Mouse (Mus musculus) cerebral cortex, adult 2 months (tissue): Measurements from ENCODE around the gene Rai14.

Experiments used
- WGBS: fragments of 180-500 bp; shearing (Covaris S2); methylation state at CpG from one replicate; pipeline ENCODE4 v1.1.7; 2018; 5-methylcytosine and 5-hydroxymethylcytosine counted together

Gene Rai14

GRCm38 (mm10) chr15:10714409-10715138 lies at the start of gene Rai14:
Gene Rai14 (minus strand): TSS chr15:10714624.
- under 1% methylated on average over 54 of the region's 68 CpGs for WGBS

- WGBS: 88% methylated on average over 6 of the region's 6 CpGs
These were observed 47.0 kb upstream of the Rai14 start for GRCm38 (mm10) chr15:10761441-10761840.

GRCm38 (mm10) chr15:10760006-10760405 lies 45.6 kb upstream of the Rai14 start:
- whole genome bisulfite sequencing: 89% methylated on average over 12 of the region's 12 CpGs

GRCm38 (mm10) chr15:10759440-10759839 lies 45.0 kb upstream of the Rai14 start:
- WGBS: 94% methylated on average over 4 of the region's 4 CpGs

- 65% methylated on average over 2 of the region's 2 CpGs for WGBS
These were observed 36.7 kb upstream of the Rai14 start for GRCm38 (mm10) chr15:10751141-10751540.

GRCm38 (mm10) chr15:10750339-10750738 lies 35.9 kb upstream of the Rai14 start:
- 36% methylated on average over 2 of the region's 2 CpGs for WGBS

GRCm38 (mm10) chr15:10749678-10750077 lies 35.3 kb upstream of the Rai14 start:
- 54% methylated on average over 4 of the region's 4 CpGs for WGBS

GRCm38 (mm10) chr15:10747638-10748037 lies 33.2 kb upstream of the Rai14 start:
- WGBS: 38% methylated on average over 8 of the region's 8 CpGs

GRCm38 (mm10) chr15:10747226-10747625 lies 32.8 kb upstream of the Rai14 start:
- WGBS: 43% methylated on average over 4 of the region's 4 CpGs

- 74% methylated on average over 4 of the region's 4 CpGs for WGBS
These were observed 32.1 kb upstream of the Rai14 start for GRCm38 (mm10) chr15:10746303-10747051.

GRCm38 (mm10) chr15:10742441-10742840 lies 28.0 kb upstream of the Rai14 start:
- 71% methylated on average over 6 of the region's 6 CpGs for WGBS

- 46% methylated on average over 1 of the region's 1 CpGs for WGBS
These were observed 24.9 kb upstream of the Rai14 start for GRCm38 (mm10) chr15:10739279-10739678.

- 78% methylated on average over 6 of the region's 6 CpGs for WGBS
These were observed 24.1 kb upstream of the Rai14 start for GRCm38 (mm10) chr15:10738354-10739142.

GRCm38 (mm10) chr15:10735948-10736347 lies 21.5 kb upstream of the Rai14 start:
- WGBS: 91% methylated on average over 4 of the region's 4 CpGs

GRCm38 (mm10) chr15:10735216-10735615 lies 20.8 kb upstream of the Rai14 start:
- WGBS: 92% methylated on average over 8 of the region's 8 CpGs

- WGBS: 82% methylated on average over 3 of the region's 3 CpGs
These were observed 17.0 kb upstream of the Rai14 start for GRCm38 (mm10) chr15:10731398-10731797.

- WGBS: 84% methylated on average over 3 of the region's 3 CpGs
These were observed 11.8 kb upstream of the Rai14 start for GRCm38 (mm10) chr15:10726272-10726671.

- WGBS: 90% methylated on average over 3 of the region's 3 CpGs
These were observed 10.4 kb upstream of the Rai14 start for GRCm38 (mm10) chr15:10724857-10725256.

GRCm38 (mm10) chr15:10723507-10723906 lies 9.1 kb upstream of the Rai14 start:
- WGBS: 79% methylated on average over 1 of the region's 1 CpGs

GRCm38 (mm10) chr15:10722629-10723339 lies 8.4 kb upstream of the Rai14 start:
- 73% methylated on average over 12 of the region's 12 CpGs for WGBS

GRCm38 (mm10) chr15:10721259-10721781 lies 6.9 kb upstream of the Rai14 start:
- WGBS: 91% methylated on average over 11 of the region's 11 CpGs
